Mouse (Mus musculus) ovary, postnatal 36 days (tissue): ENCODE data around the gene Apc2.

Experiments used
- DNase-seq: peaks from one replicate; pipeline ENCODE4 v3.0.0; 2022; ENCODE audit warnings: low spot score, mixed read lengths

Gene Apc2

DNA sequence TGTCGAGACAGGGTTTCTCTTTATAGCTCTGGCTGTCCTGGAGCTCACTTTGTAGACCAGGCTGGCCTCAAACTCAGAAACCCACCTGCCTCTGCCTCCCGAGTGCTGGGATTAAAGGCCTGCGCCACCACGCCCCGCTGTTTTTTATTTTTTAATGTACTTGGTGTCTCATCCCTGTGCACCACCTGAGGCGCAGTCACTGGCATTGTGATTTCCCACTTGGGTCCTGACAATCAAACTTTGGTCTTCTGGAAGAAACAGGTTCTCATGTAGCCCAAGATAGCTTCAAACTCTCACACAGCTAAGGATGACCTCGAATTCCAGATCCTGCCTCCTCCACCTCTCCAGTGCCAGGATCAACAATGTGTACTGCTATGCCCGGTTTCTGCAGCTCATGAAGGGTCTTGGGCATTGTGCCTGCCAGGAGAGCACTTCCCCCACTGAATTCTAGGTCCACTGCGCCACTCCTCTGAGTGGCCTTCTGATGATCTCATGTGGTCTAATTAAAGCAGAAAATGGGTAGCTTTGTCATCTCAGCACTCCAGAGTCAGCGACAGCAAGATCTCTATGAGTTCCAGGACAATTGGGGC lies 32.9 kb upstream of the Apc2 start:
- DNase-seq, result no peak

DNA sequence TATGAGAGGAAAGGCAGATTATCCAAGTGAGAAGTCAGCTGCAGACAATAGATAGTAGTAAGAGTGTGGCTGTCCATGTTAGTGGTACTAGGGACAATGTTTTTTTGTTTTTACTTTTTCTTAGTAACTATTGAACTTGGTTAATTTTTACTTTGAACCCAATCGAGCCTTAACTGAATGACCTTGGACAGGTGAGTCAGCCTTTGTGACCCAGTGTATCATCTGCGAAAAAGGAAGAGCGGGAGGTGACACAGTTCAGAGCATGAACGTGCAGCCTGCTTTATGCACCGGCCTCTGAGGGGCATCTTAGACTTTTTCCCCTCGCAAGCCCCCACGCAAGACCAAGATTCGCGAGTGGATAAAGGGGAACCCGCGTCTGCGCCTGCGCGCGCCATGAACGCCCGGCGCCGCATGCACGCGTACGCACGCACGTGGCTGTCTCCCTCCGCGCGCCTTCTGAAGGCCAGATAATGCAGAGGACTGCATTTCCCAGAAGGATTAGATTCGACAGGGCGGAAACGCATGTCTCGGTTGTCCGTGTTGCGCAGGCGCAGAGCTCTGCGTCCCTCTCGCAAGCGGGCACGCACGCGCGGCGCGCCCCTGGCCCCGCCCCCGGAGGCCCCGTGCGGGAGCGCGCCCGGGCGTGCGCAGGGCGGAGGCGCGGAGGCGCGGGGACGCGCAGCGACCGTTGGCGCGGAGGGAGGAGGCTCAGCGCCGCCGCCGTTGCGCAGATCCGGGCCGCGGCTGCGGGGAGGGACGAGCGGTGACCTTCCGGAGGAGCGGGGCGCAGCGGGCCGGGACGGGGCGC lies 31.2 kb upstream of the Apc2 start:
- peak; percentile 99 for DNase-seq

DNA sequence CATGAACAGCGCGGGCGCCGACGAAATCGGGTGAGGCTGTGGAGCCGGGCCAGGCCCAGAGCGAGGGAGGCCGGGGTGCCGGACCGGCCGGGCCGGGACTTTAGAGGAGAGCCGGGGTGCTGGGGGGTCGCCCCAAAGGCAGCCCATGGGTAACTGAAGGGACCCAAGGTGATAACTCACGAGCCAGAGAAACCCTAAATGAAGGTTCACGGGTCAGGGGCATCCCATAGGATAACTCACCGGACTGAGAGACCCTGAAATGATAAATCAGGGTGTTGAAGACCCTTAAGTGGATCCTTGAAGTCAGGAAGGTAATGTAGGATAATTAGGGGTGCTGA lies 30.7 kb upstream of the Apc2 start:
- no peak for DNase-seq

DNA sequence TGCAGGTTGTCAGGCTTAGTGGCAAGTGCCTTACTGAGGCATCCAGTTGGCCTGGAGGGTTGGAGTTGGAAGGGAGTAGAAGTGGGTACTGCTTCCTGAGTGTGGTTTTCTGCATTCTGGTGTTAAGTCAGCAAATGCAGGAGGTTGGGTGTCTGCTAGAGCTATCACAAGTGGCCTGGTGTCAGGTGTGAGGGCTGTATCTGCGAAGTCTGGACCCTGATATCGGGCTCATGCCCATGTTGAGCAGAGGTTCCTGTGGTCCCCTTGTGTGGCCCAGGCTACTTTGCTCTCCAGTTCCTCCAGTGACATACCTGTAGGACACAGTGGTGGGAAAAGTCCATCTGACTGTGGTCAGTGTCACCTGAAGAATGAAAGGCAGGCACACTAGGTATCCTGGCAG lies 25.7 kb upstream of the Apc2 start:
- no peak for DNase-seq

DNA sequence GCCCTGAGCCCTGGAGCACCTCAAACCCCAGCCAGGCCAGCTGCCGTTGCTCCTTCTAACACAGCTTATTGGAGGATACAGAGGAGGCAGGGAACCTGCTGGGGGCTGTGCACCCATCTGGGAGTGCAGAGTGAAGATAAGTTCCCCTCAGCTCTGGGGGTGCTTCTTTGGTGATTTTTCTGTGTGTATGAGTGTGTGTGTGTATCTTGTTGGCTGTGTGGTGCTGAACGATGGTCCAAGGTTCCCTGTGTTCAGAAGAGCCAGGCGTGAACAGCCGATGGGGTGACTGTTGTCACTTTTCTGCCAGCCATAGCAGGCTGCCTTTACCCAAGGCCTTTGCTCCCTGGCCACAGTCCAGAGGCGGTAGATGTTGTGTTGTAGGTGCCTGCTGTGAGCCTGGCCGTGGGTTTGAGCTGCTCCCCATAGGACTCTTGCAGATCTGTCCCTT lies 25.0 kb upstream of the Apc2 start:
- no peak for DNase-seq

DNA sequence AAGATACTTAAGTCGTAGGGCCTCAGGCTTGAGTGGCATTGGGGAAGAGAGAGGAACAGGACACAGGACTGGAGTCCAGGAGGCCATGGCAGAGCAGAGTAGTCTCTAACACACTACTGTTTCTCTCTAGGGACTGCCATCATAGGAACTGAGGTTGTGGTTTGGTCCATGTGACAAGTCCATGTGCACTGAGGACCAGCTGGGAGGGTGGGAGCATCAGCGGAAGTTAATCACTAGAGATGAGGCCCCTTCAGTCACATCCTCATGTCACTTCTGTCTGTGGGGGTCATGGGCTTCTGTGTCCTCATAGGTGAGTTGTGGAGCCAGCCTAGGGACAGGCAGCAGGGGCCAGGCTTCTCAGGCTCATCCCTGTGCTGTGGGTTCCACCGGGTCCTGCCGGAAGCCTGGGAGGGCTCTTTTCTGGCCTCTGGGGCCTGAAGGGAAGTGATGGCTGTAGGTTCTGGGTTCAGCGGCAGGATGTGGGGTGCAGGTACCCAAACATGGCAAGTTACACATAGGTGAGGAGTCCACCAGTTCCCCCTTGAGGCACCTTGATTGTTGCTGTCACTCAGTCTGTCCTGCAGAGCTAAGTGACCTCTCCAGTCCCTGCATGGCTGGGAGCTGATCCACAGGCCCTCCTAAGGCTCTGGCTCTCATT lies 24.5 kb upstream of the Apc2 start:
- DNase-seq, result no peak

DNA sequence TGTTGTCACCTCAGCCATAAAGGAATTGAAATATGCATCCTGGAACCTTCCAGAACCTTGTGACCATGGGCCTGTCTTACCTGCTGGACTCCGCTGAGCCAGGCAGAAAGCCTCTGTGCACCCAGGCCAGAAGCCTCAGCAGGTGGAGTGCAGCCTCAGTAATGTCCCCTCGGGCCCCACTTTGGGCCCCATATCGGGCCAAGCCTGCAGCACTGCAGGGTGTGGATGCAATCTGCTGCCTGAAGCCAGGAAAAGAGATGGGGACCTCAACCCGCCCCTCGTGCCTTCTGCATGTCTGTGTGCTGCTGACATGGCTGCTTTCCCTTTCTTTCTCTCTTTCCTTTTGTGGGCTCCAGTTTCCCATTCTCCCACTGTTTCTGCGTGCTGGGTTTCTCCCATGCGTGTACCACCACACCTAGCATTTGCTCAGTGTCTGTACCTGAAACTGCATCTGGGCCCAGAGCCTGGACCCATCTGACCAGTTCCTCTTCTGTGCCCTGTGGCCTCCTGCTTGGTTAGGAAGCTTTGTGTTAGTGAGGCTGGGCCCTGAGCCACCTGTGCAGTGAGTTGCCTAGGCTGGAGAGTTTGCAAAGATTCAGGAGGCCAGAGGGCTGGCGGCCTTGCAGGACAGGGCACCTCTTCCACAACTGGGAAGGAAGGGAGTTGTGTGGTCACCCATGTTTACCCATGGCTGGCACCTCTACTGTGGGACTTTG lies 23.7 kb upstream of the Apc2 start:
- DNase-seq, result no peak

DNA sequence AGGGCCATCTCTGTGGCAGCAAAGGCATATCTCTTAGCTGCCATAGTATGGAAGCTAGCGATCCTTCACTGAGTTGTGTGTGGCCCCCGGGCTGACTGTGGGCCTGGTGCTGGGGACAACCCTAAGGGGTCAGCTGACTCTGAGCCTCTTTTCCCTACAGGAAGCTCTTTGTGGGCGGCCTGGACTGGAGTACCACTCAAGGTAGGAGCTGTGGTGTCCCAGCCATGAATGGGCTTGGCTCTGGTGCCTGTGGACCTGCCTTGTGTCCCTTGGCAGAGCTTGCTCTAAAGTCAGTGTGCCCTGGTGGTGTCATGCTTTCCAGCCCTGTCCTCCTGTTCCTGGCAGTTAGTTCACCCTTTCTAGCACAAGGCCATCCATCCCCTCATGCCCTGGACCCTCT lies 21.9 kb upstream of the Apc2 start:
- DNase-seq, result no peak

DNA sequence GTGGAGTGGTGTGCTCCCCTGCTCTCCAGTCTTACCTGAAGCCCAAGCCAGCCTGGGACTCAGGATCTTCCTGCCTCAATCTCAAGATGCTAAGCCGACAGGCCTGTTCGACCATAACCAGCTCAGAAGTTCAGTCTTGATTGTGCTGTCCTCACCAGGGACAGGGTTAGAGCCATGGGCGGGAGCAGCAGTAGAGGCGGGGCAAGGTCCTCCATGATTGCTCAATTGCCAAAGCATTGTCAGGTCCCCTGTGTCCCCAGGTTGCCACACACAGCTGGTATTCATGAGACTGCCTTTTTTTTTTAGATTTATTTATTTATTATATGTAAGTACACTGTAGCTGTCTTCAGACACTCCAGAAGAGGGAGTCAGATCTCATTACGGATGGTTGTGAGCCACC lies 19.5 kb upstream of the Apc2 start:
- no peak for DNase-seq

DNA sequence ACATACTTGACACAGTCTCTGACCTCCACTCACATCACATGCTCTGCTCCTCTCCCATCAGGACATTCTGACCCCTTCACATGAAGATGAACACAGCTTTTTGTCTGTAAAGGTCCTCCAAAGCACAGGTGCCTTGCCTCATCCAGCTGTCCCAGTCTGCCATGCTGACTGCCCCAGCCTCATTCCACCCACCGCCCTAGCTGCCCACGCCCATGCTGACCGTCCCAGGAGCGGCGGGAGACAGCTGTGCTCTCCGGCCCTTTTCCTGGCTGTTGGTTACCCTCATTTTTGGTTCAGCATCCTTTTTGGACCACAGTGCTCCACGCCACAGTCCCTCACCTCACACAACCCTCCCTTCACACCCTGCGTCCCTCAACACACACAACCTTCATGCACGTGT lies 17.4 kb upstream of the Apc2 start:
- no peak for DNase-seq

DNA sequence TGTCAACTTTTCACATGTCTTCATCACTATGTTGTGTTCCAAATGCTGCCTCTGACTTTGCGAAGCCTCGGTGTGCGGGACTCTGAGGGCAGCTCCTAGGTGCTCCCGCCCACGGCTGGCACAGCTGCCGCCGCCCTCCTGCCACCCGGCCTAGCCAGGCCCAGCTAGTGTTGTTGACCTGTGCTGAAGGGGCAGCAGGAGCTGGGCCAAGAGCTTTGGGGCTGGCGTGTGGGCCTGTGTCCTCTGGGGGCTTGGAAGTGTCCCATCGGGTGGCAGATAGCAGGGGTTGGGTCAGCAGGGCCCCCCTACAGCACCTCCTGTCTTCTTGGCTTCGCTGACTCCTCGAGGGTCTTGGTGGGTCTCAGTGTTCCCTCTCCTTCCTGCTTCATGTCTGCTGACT lies 16.5 kb upstream of the Apc2 start:
- no peak for DNase-seq

DNA sequence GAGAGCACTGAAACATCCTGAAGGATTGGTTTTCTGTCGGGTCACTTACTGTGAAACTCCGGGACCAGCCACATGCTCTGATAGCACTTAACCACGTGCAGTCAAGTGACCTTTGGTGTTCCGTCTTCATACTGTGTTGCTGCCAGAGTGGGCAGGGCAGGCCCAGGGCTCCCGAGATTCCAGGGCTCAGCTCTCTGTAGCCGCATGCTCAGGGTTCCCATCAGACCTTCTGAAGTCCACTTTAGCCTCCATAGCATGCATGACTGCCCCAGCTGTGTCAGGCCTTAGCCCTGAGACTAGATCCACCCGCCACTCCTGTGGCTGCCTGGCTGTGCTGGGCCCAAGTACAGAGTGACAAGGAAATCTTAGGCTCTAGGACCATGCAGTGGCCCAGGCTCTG lies 14.5 kb upstream of the Apc2 start:
- no peak for DNase-seq

DNA sequence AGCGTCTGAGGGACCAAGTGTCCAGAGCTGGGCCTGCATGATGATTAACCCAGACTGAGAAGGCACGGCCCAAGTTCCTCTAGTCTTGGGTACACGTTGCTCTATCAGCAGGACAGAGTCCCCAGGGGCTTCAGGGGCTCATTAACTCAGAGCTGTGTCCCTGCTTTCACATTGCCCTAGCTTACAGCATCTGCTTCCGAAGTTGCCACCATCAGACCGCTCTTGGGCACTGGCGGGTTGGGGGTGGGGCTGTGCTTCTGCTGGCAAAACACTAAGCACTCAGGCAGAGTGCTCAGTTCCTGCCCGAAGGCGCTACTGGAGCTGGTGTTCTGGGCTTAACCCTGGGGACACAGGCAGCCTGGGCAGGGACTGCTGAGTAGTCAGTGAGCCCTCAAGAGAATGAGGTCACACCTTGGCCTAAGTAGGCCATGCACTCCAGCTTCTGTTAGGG lies 13.8 kb upstream of the Apc2 start:
- no peak for DNase-seq

DNA sequence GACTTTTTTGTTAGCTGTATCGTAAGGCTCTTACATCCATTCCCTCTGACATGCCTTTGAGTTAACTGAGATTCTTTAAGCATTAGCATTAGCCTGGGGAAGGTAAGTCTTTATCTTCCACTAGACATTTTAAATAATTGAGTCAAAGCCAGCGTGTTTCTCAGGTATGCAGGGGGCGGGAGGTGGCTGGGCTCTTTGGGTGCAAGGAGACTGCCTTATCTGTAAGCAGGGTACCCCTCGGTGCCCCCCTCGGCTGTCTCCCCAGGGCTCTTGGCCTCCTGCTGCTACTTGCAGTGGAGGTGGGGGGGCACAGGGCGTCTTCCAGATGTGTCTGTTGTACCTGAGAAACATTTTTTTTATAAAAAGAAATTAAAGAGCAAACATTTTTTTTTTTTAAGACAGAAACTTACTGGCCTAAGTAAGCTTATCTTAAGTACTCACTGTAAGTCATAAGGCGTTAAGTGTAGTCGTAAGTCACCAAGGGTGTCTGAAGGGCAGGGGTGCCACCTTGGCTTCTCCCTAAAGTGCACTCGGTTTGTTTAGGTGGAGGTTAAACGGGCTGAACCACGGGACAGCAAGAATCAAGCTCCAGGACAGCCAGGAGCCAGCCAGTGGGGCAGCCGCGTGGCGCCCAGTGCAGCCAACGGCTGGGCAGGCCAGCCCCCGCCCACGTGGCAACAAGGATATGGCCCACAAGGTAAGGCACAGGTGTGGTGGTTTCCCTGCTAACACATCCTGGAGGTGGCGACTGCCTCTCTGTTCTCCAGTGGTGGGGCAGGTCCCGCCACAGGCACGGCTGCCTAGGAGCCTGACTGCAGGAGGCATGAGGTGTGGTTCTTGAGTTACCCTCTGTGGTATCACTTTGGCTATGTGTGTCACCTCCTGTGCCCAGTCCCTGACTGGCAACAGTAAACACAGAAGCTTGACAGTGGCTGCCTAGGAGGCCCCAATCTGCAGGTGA lies 13.0 kb upstream of the Apc2 start:
- no peak for DNase-seq

DNA sequence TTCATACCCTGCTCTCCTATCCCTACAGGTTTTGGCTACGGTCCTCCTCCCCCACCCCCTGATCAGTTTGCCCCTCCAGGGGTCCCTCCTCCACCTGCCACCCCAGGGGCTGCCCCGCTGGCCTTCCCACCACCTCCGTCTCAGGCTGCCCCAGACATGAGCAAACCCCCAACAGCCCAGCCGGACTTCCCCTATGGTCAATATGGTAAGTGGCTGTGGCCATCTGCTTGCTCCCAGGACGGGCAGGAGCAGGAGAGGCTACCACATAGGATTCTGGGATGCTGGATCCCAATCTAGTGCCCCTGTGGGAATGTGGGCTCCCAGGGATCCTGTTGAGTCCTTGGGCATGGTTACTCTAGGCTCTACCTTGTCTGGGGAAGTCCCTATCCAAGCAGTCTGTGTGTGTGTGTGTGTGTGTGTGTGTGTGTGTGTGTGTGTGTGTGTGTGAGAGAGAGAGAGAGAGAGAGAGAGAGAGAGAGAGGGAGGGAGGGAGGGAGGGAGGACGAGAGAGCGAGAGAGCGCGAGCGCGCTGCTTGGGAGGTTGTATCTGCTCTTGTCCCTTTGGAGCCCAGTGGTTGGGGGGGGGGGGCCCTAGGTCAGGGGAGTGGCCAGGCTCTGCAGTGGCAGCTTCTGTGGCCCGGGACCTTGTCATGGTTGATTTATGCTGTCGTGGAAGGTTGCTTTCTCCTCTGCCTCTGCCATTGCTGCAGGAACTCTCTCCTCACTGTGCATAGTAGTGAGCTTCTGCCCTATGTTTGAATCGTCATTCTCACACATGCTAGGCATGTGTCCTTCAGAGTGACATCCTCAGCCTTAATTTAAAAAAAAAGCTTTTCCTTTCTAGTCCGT lies 10.3 kb upstream of the Apc2 start:
- no peak for DNase-seq

DNA sequence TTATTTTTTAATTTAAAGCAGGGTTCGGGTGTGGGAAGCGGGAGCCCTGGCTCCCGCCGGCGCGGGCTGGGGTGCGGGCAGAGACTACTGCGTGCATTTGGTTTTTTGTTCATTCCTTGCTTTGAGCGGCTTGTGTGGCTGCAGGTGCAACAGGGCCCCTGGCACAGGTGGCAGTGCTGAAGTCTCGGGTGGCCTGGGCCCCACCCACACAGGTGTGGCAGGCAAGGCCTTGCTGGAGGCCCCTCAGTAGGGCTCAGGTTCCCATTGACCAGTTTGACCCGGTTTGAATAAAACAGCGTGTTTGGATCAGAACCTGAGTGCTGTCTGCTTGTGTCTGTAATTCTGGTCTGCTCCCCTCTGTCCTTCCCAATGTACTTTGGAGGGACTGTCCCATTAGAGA lies 7.7 kb upstream of the Apc2 start:
- no peak for DNase-seq

DNA sequence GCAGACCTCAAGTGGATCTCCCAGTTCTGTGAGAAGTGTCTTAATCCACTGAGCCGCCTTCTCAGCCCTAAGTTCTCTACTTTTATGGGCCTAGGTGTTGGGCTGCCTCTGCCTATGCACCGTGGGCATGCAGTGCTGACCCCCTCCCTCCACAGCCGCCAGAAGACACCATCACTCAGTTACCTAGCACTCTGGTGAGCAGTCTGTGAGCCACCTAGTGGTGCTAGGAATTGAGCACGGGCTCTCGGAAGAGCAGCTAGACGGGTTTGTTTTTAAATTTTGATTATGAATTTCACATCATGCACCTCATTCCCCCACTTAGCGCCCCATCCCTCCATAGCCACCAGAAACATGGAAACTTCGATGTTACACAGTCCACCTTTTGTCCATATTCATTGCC lies 7.1 kb upstream of the Apc2 start:
- no peak for DNase-seq

DNA sequence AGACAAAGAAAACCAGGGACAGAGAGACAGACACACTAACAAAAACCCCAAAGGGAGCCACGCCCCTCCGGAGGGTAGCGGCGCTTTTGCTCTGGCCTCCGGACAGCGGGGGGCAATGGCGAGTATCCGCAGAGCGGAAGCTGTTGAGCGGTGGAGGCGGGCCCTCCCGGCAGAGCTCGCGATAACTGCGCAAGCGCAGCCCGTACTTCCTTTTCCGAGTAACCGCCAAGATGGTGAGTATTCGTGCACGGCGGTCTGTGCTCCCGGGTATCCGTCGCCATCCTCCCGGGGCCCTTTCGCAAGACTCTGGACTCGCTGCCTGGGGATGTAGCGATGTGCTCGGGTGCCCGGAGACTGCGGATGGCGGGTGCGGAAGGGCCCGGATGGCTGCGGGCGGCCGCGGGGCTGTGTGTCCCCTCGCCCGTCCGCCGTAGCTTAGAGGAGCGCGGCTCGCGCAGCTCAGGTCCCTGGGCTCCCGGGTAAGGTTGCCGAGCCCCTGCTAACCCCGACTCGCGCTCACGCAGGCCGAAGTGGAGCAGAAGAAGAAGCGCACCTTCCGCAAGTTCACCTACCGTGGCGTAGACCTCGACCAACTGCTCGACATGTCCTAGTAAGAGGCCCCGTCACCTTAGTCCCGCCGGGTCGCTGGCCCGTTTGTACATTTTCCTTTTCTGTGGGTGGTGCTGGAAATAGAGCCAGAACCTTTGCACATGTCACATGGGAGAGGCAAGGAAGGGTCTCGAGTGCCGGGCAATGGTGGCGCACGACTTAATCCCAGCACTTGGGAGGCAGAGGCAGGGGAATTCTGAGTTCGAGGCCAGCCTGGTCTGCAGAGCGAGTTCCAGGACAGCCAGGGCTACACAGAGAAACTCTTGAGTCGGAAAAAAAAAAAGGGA lies 3.3 kb upstream of the Apc2 start, which contains the start of gene Rps15:
TSS of gene Rps15 (plus strand) at position 203 of the 896 bp plus-strand sequence.
- peak; percentile 93 for DNase-seq

DNA sequence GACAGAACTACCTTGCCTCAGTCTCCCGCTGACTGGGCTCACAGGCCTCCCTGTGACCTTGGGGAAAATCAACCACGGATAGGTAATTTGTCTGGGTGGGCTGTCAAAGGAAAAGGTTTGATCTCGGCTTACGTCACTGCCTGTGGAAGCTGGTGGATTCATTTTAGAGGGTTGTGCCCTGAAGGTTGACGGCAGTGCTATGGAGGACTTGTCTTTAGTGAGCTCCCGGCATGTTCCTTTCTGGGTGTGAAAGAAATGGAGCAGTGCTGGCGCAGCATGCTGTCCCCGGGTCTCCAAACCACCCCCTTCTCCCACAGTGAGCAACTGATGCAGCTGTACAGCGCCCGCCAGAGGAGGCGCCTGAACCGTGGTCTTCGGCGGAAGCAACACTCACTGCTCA lies 2.5 kb upstream of the Apc2 start:
- DNase-seq, result no peak

DNA sequence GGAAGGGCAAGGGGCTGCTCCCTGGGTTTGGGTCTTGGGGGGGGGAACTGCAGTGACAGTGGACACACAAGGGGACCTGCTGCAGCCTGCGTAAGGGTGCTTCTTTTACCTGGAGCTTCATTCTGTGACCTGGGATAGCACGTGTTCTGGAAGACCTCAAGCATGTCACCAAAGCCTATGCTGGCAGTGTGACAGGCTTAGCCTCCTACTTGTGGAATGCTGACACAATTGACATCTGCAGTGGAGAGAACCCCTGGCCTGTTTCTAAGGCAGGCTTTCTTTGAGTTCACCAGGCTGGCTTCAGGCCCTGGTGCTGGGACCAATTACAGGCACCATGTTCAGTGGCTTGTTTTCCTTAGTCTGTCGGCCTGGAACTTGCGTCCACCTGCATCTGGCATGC lies 1.5 kb upstream of the Apc2 start:
- DNase-seq, result no peak
